Mouse (Mus musculus): ENCODE data around the gene Gzmm.

Gene Gzmm

DNA sequence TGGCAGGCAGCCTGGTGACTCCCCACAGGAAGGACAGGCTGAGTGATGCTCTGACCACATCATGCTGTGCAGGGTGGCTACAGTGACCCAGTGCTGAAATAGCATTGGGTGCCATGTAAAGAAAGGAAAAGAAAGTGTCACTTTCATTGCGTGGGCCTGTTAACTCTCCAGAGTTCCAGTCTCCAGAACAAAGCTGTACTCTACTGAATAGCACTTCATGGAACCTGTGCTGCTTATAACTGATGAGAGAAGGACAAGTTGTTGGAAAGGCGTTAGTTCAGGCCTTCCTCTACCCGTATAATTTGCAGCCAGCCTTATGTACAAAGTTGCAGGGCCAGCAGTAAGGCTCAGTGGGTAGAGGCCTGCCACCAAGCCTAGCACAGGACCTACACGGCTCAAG lies at the start of gene Gzmm:
Gzmm (plus strand) TSS at position 301 of the 400 bp plus-strand sequence.
- no peak for DNase-seq

GRCm38 (mm10) chr10:79645711-79646110 lies 43.1 kb upstream of the Gzmm start, which contains the start of gene Odf3l2:
Gene Odf3l2, minus strand, starts transcription at chr10:79645738.
- no peak for DNase-seq

GRCm38 (mm10) chr10:79649070-79649751 lies 39.6 kb upstream of the Gzmm start:
- DNase-seq, result peak; percentile 82

DNA sequence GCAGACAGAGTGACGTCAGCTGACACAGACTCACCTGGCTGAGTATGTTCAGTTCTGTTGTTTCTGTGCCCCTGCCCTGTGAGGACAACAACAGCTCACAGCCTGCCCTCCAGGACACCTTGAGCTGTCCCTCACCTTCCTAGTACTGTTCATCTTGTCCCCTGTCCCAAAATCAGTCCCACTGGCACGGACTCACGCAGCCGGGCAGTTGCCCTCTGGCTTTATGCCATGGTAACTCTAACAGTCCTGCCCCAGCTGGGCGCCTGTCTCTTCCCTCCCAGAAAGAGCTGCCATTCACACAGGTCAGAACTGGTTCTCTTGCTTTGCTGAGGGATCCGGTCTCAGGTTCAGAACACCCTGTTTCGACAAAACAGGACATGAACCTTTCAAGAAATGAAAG lies 36.0 kb upstream of the Gzmm start:
- DNase-seq, result no peak

DNA sequence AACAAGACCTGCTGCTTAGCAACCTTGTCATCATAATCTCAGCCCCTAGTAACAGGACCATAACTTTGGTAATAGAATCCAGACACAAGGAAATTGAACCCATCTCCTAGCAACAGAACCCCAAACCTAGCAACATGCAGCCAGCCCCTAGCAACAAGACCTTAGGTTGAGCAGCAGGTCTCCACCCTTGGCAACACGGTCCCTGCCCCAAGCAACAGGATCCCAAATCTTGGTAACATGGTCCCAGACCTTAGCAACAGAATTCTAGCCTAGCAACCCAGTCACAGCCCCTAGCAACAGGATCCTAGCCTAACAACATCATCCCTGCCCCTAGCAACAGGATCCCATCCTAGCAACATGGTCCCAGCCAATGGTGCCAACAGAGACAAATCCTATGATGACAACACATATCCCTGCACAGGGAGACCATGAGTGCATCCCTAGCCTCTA lies 33.8 kb upstream of the Gzmm start:
- DNase-seq, result no peak

DNA sequence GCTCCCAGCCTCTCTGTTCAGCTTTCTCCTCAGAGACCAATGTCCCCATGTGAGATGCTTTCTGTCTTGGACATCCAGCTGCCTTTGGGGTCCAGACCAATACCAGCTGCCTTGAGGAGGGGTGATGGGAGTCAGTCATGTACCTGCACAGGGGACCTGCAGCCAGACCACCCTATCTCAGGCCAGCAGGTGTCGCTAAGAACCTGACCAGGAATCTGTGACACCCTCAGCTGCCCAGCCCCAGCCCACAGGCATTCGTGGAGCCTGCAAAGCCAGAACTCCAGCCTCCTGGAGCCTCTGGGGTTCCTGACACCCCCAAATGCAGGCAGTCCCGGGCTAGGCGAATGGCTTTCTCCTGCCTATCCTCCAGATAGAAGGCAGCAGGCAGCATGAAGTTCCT lies 30.0 kb upstream of the Gzmm start:
- DNase-seq, result peak; percentile 72

DNA sequence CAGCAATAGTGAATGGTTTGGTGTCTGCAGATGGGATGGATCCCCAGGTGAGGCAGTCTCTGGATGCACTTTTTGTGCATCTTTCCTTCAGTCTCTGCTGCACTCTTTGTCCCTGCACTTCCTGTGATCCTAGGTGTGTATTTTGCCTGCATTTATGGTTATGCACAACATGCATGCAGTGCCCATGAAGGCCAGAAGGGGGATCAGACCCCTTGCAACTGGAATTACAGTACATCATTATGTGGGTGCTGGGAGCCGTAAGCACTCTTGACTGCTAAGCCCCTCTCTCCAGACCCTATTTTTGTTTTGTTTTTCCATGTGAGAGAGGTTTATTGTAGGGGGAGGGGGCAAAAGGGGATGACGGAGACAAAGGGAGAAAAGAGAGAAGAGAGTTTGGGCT lies 28.5 kb upstream of the Gzmm start:
- peak; percentile 66 for DNase-seq

GRCm38 (mm10) chr10:79661861-79662260 lies 27.0 kb upstream of the Gzmm start:
- DNase-seq, result no peak

GRCm38 (mm10) chr10:79664131-79664665 lies 24.6 kb upstream of the Gzmm start, which contains the start of gene Madcam1:
Gene Madcam1, plus strand, starts transcription at chr10:79664559.
- peak; percentile 88 for DNase-seq

GRCm38 (mm10) chr10:79665051-79665450 lies 23.8 kb upstream of the Gzmm start:
- no peak for DNase-seq

DNA sequence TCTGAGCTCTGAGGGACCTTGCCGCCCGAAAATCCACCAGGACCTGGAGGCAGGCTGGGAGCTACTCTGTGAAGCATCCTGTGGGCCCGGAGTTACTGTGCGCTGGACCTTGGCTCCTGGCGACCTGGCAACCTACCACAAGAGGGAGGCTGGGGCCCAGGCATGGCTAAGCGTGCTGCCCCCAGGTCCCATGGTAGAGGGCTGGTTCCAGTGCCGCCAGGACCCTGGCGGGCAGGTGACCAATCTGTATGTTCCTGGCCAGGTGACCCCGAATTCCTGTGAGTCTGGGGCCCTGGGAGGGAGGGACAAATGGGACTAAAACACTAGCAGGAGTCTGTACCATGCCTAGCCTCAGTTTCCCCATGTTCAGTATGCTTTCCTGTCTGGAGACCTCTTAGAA lies 22.3 kb upstream of the Gzmm start:
- DNase-seq, result no peak

- no peak for DNase-seq
Observed at GRCm38 (mm10) chr10:79668076-79668475, 20.7 kb upstream of the Gzmm start.

DNA sequence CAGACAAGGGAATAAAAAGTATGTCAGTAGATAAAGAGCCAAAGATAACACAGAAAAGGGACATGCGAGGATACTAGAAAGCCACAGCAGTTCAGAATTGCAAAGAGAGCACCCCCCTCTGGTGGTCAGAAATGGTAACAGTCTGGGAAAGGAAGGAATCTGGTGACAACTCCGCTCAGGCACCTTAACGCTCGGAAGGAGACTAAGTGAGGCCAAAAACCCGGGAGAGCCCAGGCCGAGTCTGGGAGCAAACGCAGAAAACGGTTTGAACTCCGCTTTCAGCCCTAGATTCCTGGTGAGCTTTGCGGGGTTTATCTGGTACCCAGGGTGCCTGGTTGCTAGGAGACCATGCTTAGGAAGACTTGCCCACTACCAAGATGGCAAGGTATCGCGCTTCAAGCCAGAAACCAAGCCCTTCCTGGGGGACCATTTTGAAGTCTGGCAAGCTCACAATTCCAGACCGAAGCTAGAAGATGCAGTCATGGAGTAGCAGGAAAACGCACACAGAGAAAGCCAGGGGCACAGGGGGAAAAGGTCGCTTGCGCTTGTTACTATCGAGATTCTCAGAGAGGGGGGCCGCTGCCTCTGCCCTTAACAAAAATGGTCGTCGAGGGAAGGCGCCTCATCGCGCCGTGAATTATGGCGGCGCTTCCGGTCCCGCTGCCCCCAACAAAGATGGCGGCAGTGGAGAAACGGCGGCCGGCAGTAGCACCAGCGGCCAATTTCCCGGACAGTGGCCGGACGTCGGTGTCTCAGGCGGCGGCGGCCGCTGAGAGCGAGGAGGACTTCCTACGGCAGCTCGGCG lies 19.8 kb upstream of the Gzmm start, which contains the start of gene Tpgs1:
Tpgs1 (plus strand) TSS at position 599 of the 805 bp plus-strand sequence.
- peak; percentile 89 for DNase-seq

GRCm38 (mm10) chr10:79669576-79670057 lies 19.2 kb upstream of the Gzmm start:
- DNase-seq, result peak; percentile 89

DNA sequence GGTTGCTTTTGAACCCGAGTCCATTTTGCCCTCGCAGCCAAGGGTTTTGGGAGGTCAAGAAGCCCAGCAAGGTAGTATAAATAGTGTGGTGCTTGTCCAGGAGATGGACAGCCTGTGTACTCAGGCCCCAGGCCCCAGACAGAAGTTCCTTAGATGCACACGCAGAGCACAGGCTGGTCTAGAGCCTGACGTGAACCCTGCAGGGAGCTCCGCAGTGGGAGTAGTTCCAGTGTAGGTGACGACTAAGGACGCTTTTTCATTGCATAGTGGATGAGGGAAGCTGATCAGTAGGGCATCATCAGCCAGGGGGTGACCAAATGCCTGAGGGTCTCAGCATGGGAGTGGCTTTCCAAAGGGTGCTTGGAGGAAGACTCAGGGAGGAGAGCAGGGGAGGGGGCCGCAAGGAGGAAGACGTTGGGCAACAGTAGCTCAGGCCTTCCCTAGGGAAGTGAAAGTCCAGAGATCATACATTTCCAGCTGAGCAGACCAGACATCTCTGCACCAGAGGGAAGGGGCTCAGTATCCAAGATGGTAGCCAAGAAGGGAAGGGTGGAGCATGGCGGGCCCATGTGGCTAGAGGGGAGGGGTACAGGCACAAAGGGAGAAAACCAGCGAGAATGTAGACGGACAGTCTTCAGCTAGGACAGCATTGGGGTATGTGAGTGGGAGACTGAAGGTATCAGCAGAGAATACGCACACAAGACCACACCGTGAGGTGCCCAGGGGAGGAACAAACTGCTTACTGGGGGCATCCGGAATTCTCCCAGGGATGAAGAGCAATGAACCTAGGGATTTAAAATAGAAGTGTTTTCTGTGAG lies 18.5 kb upstream of the Gzmm start:
- no peak for DNase-seq

DNA sequence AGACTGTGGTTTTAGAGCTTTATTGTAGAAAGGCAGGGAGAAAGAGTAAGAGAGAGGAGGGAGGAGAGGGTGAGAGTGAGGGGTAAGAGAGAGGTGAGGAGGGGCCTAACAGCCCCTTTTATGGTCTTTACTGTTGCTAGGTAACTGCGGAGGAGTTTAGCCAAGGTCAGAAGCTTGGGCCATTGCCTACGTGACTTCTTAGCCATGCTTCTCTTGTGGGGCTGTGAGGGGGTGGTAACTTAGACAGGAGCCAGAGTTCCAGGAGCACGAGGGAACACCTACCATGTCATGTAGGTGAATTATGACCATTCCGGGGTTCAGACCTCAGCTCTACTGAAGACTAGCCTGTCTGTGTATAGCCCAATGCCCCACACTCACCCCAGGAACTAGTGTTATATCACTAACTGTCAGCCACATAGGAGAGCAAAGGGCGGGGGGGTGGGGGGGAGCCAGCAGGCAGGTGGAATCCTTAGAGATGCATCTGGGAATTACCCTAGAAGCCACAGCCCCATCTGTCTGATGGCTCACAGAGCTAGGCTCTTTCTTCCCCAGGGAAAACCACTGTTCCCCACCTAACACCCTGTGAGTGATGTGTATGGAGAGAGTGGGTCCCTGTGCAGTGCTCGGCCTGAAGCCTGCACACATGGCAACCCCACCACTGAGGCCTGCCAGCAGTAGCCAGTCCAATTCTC lies 17.3 kb upstream of the Gzmm start:
- no peak for DNase-seq

DNA sequence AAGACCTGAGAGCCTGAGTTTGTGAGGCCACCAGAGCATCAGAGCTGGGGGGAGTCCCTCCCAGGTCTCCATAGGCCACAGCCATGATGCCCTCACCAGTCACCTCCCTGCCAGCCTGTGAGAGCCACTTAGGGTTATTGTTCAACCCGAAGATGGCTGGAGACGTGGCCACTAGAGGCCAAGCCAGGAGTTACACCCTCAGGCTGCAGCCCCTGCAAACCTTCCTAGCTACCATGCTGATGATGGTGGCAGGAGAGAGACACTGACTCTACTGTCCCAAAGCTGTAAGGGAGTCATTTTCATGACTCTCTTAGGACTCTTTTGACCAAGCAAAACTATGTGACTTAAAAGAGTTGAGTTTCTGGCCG lies 16.7 kb upstream of the Gzmm start:
- no peak for DNase-seq

- DNase-seq, result no peak
Observed at GRCm38 (mm10) chr10:79673054-79673453, 15.8 kb upstream of the Gzmm start.

GRCm38 (mm10) chr10:79675346-79676035 lies 13.3 kb upstream of the Gzmm start:
- DNase-seq, result no peak

- peak; percentile 50 for DNase-seq
Observed at GRCm38 (mm10) chr10:79680606-79681495, 8.0 kb upstream of the Gzmm start.

Measured in thymus, postnatal 4 days (tissue).